Mouse (Mus musculus) MEL (cell line): ENCODE results near the gene Ppard.

Source experiments
- CTCF ChIP-seq, 3 experiments: IDR thresholded peaks in 2 of 3; conservative IDR thresholded peaks in 1 of 3; 2 replicates each; pipeline ENCODE4 v1.5.1; 2011 to 2012; ENCODE audit warnings: low read length in 3 of 3, low read depth in 2 of 3, mild to moderate bottlenecking in 2 of 3, improper control_type of control experiment in 1 of 3, inconsistent platforms in 1 of 3, mixed read lengths in 1 of 3, moderate library complexity in 1 of 3; ENCODE audit not compliant: control insufficient read depth in 1 of 3, insufficient read depth in 1 of 3, poor library complexity in 1 of 3, severe bottlenecking in 1 of 3
- E2F4 ChIP-seq: IDR thresholded peaks from 2 replicates; pipeline ENCODE4 v1.6.1; 2011; ENCODE audit warnings: low read depth, low read length, improper control_type of control experiment, borderline replicate concordance
- EP300 ChIP-seq, 2 experiments: IDR thresholded peaks; 2 replicates each; pipeline ENCODE4 v1.6.1; 2011; ENCODE audit warnings: improper control_type of control experiment in 2 of 2, low read length in 2 of 2, low read depth in 1 of 2, mild to moderate bottlenecking in 1 of 2
- KAT2A ChIP-seq: conservative IDR thresholded peaks from 2 replicates; pipeline ENCODE4 v1.6.1; 2012; ENCODE audit warnings: low read depth, low read length, improper control_type of control experiment, inconsistent platforms
- MAZ ChIP-seq: IDR thresholded peaks from 2 replicates; pipeline ENCODE4 v1.6.1; 2012; ENCODE audit warnings: low read depth, mild to moderate bottlenecking, inconsistent platforms, low read length, improper control_type of control experiment
- MEF2A ChIP-seq: IDR thresholded peaks from 2 replicates; pipeline ENCODE4 v1.6.1; 2014; ENCODE audit warnings: low read depth, mild to moderate bottlenecking, inconsistent platforms, low read length, improper control_type of control experiment; ENCODE audit not compliant: poor library complexity, insufficient replicate concordance, severe bottlenecking; ENCODE audit errors: extremely low read depth
- MYC ChIP-seq: IDR thresholded peaks from 2 replicates; pipeline ENCODE4 v1.6.1; 2011; ENCODE audit warnings: low read depth, mild to moderate bottlenecking, low read length, improper control_type of control experiment, moderate library complexity
- POLR2A ChIP-seq, 2 experiments: IDR thresholded peaks; 2 replicates each; pipeline ENCODE4 v1.6.1; 2011 to 2012; ENCODE audit warnings: low read length in 2 of 2, mild to moderate bottlenecking in 2 of 2, control low read depth in 1 of 2, improper control_type of control experiment in 1 of 2, low read depth in 1 of 2, moderate library complexity in 1 of 2; ENCODE audit not compliant: control insufficient read depth in 1 of 2, insufficient read depth in 1 of 2, poor library complexity in 1 of 2
- SMC3 ChIP-seq: IDR thresholded peaks from 2 replicates; pipeline ENCODE4 v1.6.1; 2011; ENCODE audit warnings: low read depth, low read length, improper control_type of control experiment
- TAL1 ChIP-seq: IDR thresholded peaks from 2 replicates; pipeline ENCODE4 v1.6.1; 2012; ENCODE audit warnings: mild to moderate bottlenecking, inconsistent platforms, low read length, moderate library complexity, mixed read lengths
- TCF12 ChIP-seq: IDR thresholded peaks from 2 replicates; pipeline ENCODE4 v1.6.1; 2014; ENCODE audit warnings: low read depth, mild to moderate bottlenecking, inconsistent platforms, low read length, improper control_type of control experiment, moderate library complexity
- USF1 ChIP-seq: IDR thresholded peaks from 2 replicates; pipeline ENCODE4 v1.6.1; 2014; ENCODE audit warnings: low read depth, mild to moderate bottlenecking, inconsistent platforms, low read length, improper control_type of control experiment, moderate library complexity
- ZNF384 ChIP-seq: IDR thresholded peaks from 2 replicates; pipeline ENCODE4 v1.6.1; 2012; ENCODE audit warnings: low read depth, mild to moderate bottlenecking, inconsistent platforms, low read length, improper control_type of control experiment

DNA sequence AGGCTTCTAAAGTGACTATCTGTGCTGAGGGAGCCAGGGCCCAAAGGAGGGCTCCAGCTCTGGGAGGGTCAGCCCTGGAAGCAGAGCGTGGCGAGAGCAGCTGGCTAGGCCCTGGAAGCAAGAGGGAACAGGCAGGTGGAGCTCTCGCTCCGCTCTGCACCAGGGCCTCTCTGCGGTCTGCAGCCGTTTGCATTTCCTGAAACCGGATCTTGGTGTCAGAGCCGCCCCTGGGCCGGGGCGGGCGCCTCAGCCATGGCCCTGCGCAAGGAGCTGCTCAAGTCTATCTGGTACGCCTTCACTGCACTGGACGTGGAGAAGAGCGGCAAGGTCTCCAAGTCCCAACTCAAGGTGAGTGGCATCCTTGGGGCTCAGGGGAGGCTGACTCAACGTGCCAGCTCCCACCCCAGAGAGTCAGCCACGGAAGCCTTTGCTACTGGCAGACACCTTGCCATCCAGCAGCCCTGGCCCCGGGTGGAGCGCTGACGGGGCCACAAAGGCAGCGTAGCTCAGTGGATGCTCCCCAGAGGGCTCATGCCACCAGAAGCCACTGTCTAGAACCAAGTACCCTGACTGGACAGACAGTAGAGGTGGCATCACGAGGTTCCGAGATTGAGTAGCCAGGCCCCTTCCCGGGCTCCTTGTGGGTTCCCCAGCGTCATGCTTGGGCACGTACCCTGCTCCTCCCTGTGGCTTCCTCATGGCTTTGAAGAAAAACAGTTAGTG is 24.7 kb upstream of the Ppard start, which contains the start of gene Def6:
- 0 out of 2 replicates have a peak, but pooled peaks have one; percentile 11 for TF ChIP-seq ZNF384
- TF ChIP-seq CTCF (IDR thresholded peaks at IDR 0.05 in 2 of 3, conservative IDR thresholded peaks at IDR 0.05 in 1 of 3; ENCODE audit: control insufficient read depth in 1 of 3, insufficient read depth in 1 of 3, low read depth in 2 of 3, low read length in 3 of 3, poor library complexity in 1 of 3, severe bottlenecking in 1 of 3): peak in 2 of 3 experiments; percentile 59 to 60; a peak in 4 of 6 replicates
- no peak; the same call in 1 of the 2 replicates for TF ChIP-seq KAT2A
- TF ChIP-seq EP300 (IDR thresholded peaks at IDR 0.05; ENCODE audit: low read depth in 1 of 2, low read length in 2 of 2): peak; percentile 61 to 84; a peak in 3 of 4 replicates
- no peak for TF ChIP-seq USF1
- TF ChIP-seq POLR2A (IDR thresholded peaks at IDR 0.05; ENCODE audit: control insufficient read depth in 1 of 2, insufficient read depth in 1 of 2, low read depth in 1 of 2, low read length in 2 of 2, poor library complexity in 1 of 2): peak; percentile 92 to 95
- TF ChIP-seq SMC3: peak; percentile 59
- TF ChIP-seq MYC: peak; percentile 56; the same call in 1 of the 2 replicates
- TF ChIP-seq E2F4: no peak
- TF ChIP-seq MAZ: peak; percentile 89
- TF ChIP-seq TCF12: peak; percentile 86
- no peak for TF ChIP-seq TAL1
- no peak for TF ChIP-seq MEF2A
